Mouse (Mus musculus) embryonic facial prominence, embryonic 13.5 days (tissue): ENCODE results near the gene Crim1. TPM values are rescaled to one million over a fixed set of nuclear protein-coding genes. Genes with fewer than 3 reads are reported as not detected.
"Not testable (repeated sequence)": the region's sequence is repeated elsewhere in the genome, so short reads cannot be mapped to it uniquely, and the experiment has no call there.

Experiments
- ATAC-seq: fragments of 200-750 bp; cut with Nextera tagmentation; 2 replicates; pipeline ENCODE4 v1.8.0; 2017; ENCODE audit warnings: low read depth; ENCODE audit not compliant: insufficient number of reproducible peaks, insufficient read depth, low FRiP score, low TSS enrichment
- H3K27ac ChIP-seq: fragments of 300-500 bp; sonication (generic); 2 replicates; pipeline ENCODE4 v1.5.1; 2015; ENCODE audit warnings: moderate library complexity, mild to moderate bottlenecking, inconsistent platforms
- H3K27me3 ChIP-seq: fragments of 300-500 bp; sonication (generic); 2 replicates; pipeline ENCODE4 v1.6.1; 2015; ENCODE audit warnings: mild to moderate bottlenecking, inconsistent platforms
- H3K36me3 ChIP-seq: fragments of 300-500 bp; sonication (generic); 2 replicates; pipeline ENCODE4 v1.6.1; 2015; ENCODE audit warnings: mild to moderate bottlenecking, inconsistent platforms
- H3K4me1 ChIP-seq: fragments of 300-500 bp; sonication (generic); 2 replicates; pipeline ENCODE4 v1.6.1; 2015; ENCODE audit warnings: inconsistent platforms
- H3K4me2 ChIP-seq: fragments of 300-500 bp; sonication (generic); 2 replicates; pipeline ENCODE4 v1.6.1; 2015; ENCODE audit warnings: moderate library complexity, mild to moderate bottlenecking, inconsistent platforms
- H3K4me3 ChIP-seq: fragments of 300-500 bp; sonication (generic); 2 replicates; pipeline ENCODE4 v1.5.1; 2015; ENCODE audit warnings: mild to moderate bottlenecking, inconsistent platforms
- H3K9ac ChIP-seq: fragments of 300-500 bp; sonication (generic); 2 replicates; pipeline ENCODE4 v1.6.1; 2015; ENCODE audit warnings: mild to moderate bottlenecking, inconsistent platforms
- H3K9me3 ChIP-seq: fragments of 300-500 bp; sonication (generic); 2 replicates; pipeline ENCODE4 v1.6.1; 2016; ENCODE audit warnings: inconsistent platforms
- WGBS: fragments of 180-500 bp; shearing (Covaris S2); methylation state at CpG from one replicate; pipeline ENCODE4 v1.1.7; 2015; ENCODE audit warnings: mixed read lengths; 5-methylcytosine and 5-hydroxymethylcytosine counted together
- polyA plus RNA-seq: library from polyadenylated mRNA; unstranded; fragments of >200 nt; fragmentation: Nextera tagmentation; extraction: Ambion mirVana; gene quantifications from 2 replicates; pipeline ENCODE4 v1.2.1, GENCODE M21; 2015

The Crim1 gene
- polyA plus RNA-seq, 1 experiment from 2014 or later = 6.5 TPM

GRCm38 (mm10) chr17:78236126-78236525, 36.1 kb downstream of the Crim1 start:
- no peaks in the 10 kb centered on the region for H3K27me3 ChIP-seq
- H3K4me1 ChIP-seq = peaks cover 9% of the 10 kb centered on the region; the same call in 1 of the 2 replicates
- WGBS = 93% methylated on average over 12 of the region's 12 CpGs
- no peaks in the 10 kb centered on the region for H3K9me3 ChIP-seq
- no peak overlapping the region for H3K4me2 ChIP-seq
- no peak overlapping the region for H3K4me3 ChIP-seq
- no peak for ATAC-seq
- H3K36me3 ChIP-seq = peaks cover 10% of the 10 kb centered on the region; the same call in 1 of the 2 replicates
- H3K27ac ChIP-seq = no peak overlapping the region
- no peak overlapping the region for H3K9ac ChIP-seq

- H3K4me2 ChIP-seq = no peak overlapping the region
- WGBS = 92% methylated on average over 13 of the region's 13 CpGs
- H3K27ac ChIP-seq = no peak overlapping the region
- no peaks in the 10 kb centered on the region for H3K9me3 ChIP-seq
- no peak overlapping the region for H3K4me3 ChIP-seq
- no peak for ATAC-seq
- peaks cover 10% of the 10 kb centered on the region; the same call in 1 of the 2 replicates for H3K36me3 ChIP-seq
- no peaks in the 10 kb centered on the region for H3K27me3 ChIP-seq
- H3K9ac ChIP-seq = no peak overlapping the region
- H3K4me1 ChIP-seq = peaks cover 6% of the 10 kb centered on the region; the same call in 1 of the 2 replicates
Measured at GRCm38 (mm10) chr17:78237954-78238353, 37.9 kb downstream of the Crim1 start.

- no peak for ATAC-seq
- Histone ChIP-seq H3K9me3 (no peaks in the 10 kb centered on the region), H3K36me3 (peaks cover 10% of the 10 kb centered on the region; the same call in 1 of the 2 replicates), H3K4me2 (no peak overlapping the region), H3K27me3 (no peaks in the 10 kb centered on the region), H3K9ac (no peak overlapping the region), H3K4me3 (no peak overlapping the region), H3K4me1 (0 out of 2 replicates have a peak, but pooled peaks cover 8% of the 10 kb centered on the region), H3K27ac (no peak overlapping the region)
- WGBS = 73% methylated on average over 4 of the region's 4 CpGs
Measured at GRCm38 (mm10) chr17:78240161-78240560, 40.1 kb downstream of the Crim1 start.

- Histone ChIP-seq H3K27me3 (no peaks in the 10 kb centered on the region), H3K4me3 (no peak overlapping the region), H3K27ac (no peak overlapping the region), H3K9ac (no peak overlapping the region), H3K4me2 (no peak overlapping the region), H3K9me3 (no peaks in the 10 kb centered on the region), H3K36me3 (peaks cover 10% of the 10 kb centered on the region; the same call in 1 of the 2 replicates), H3K4me1 (peaks cover 17% of the 10 kb centered on the region; the same call in 1 of the 2 replicates)
- 68% methylated on average over 7 of the region's 7 CpGs for WGBS
- ATAC-seq = no peak
Measured at GRCm38 (mm10) chr17:78241238-78241637, 41.2 kb downstream of the Crim1 start.

- no peaks in the 10 kb centered on the region for H3K27me3 ChIP-seq
- H3K4me2 ChIP-seq = no peak overlapping the region
- no peak overlapping the region for H3K4me3 ChIP-seq
- peaks cover 35% of the 10 kb centered on the region for H3K4me1 ChIP-seq
- no peak for ATAC-seq
- no peaks in the 10 kb centered on the region for H3K9me3 ChIP-seq
- H3K36me3 ChIP-seq = no peaks in the 10 kb centered on the region
- no peak overlapping the region for H3K27ac ChIP-seq
- 57% methylated on average over 6 of the region's 6 CpGs for WGBS
- H3K9ac ChIP-seq = no peak overlapping the region
Measured at GRCm38 (mm10) chr17:78244752-78245151, 44.7 kb downstream of the Crim1 start.

GRCm38 (mm10) chr17:78245444-78245843, 45.4 kb downstream of the Crim1 start:
- Histone ChIP-seq H3K36me3 (no peaks in the 10 kb centered on the region), H3K4me3 (no peak overlapping the region), H3K9ac (no peak overlapping the region), H3K4me2 (no peak overlapping the region), H3K4me1 (peaks cover 41% of the 10 kb centered on the region), H3K27ac (no peak overlapping the region), H3K9me3 (no peaks in the 10 kb centered on the region), H3K27me3 (no peaks in the 10 kb centered on the region)
- WGBS = 57% methylated on average over 4 of the region's 4 CpGs
- ATAC-seq = no peak

- Histone ChIP-seq H3K4me2 (no peak overlapping the region), H3K9ac (no peak overlapping the region), H3K27me3 (no peaks in the 10 kb centered on the region), H3K27ac (no peak overlapping the region), H3K4me3 (no peak overlapping the region), H3K4me1 (peaks cover 46% of the 10 kb centered on the region), H3K36me3 (no peaks in the 10 kb centered on the region), H3K9me3 (no peaks in the 10 kb centered on the region)
- ATAC-seq = no peak
- 58% methylated on average over 11 of the region's 11 CpGs for WGBS
Measured at GRCm38 (mm10) chr17:78246634-78247383, 46.8 kb downstream of the Crim1 start.

- 68% methylated on average over 5 of the region's 5 CpGs for WGBS
- Histone ChIP-seq H3K9ac (no peak overlapping the region), H3K36me3 (no peaks in the 10 kb centered on the region), H3K27ac (no peak overlapping the region), H3K4me1 (peaks cover 45% of the 10 kb centered on the region), H3K4me2 (no peak overlapping the region), H3K9me3 (no peaks in the 10 kb centered on the region), H3K27me3 (no peaks in the 10 kb centered on the region), H3K4me3 (no peak overlapping the region)
- ATAC-seq = no peak
Measured at GRCm38 (mm10) chr17:78248197-78248596, 48.1 kb downstream of the Crim1 start.

GRCm38 (mm10) chr17:78248943-78249342, 48.9 kb downstream of the Crim1 start:
- no peaks in the 10 kb centered on the region for H3K9me3 ChIP-seq
- 33% methylated on average over 3 of the region's 3 CpGs for WGBS
- H3K27ac ChIP-seq = no peak overlapping the region
- no peak overlapping the region for H3K4me2 ChIP-seq
- H3K27me3 ChIP-seq = no peaks in the 10 kb centered on the region
- no peaks in the 10 kb centered on the region for H3K36me3 ChIP-seq
- H3K9ac ChIP-seq = no peak overlapping the region
- ATAC-seq = no peak
- H3K4me1 ChIP-seq = peaks cover 48% of the 10 kb centered on the region
- no peak overlapping the region for H3K4me3 ChIP-seq

- no peaks in the 10 kb centered on the region for H3K9me3 ChIP-seq
- no peak overlapping the region for H3K9ac ChIP-seq
- peaks cover 45% of the 10 kb centered on the region for H3K4me1 ChIP-seq
- no peak overlapping the region; the same call in 1 of the 2 replicates for H3K27ac ChIP-seq
- no peak for ATAC-seq
- WGBS = 52% methylated on average over 14 of the region's 14 CpGs
- no peak overlapping the region for H3K4me2 ChIP-seq
- H3K36me3 ChIP-seq = no peaks in the 10 kb centered on the region
- H3K27me3 ChIP-seq = no peaks in the 10 kb centered on the region
- no peak overlapping the region for H3K4me3 ChIP-seq
Measured at GRCm38 (mm10) chr17:78250149-78250938, 50.3 kb downstream of the Crim1 start.

- not testable (repeated sequence) for H3K4me2 ChIP-seq, H3K36me3 ChIP-seq, H3K27me3 ChIP-seq, H3K9ac ChIP-seq, ATAC-seq, H3K4me3 ChIP-seq, H3K27ac ChIP-seq, H3K9me3 ChIP-seq
- peaks cover 48% of the 10 kb centered on the region for H3K4me1 ChIP-seq
- 79% methylated on average over 2 of the region's 2 CpGs for WGBS
Measured at GRCm38 (mm10) chr17:78253587-78253986, 53.5 kb downstream of the Crim1 start.

GRCm38 (mm10) chr17:78254256-78254655, 54.2 kb downstream of the Crim1 start:
- ATAC-seq = no peak
- no peaks in the 10 kb centered on the region for H3K9me3 ChIP-seq
- no peaks in the 10 kb centered on the region for H3K36me3 ChIP-seq
- H3K9ac ChIP-seq = no peak overlapping the region
- WGBS = 71% methylated on average over 8 of the region's 8 CpGs
- no peaks in the 10 kb centered on the region for H3K27me3 ChIP-seq
- no peak overlapping the region for H3K4me2 ChIP-seq
- H3K4me1 ChIP-seq = peaks cover 42% of the 10 kb centered on the region
- H3K27ac ChIP-seq = no peak overlapping the region
- H3K4me3 ChIP-seq = no peak overlapping the region
